Mouse (Mus musculus) lung, postnatal 10 days (tissue): ENCODE results near the gene Rab40c.

Source experiments
- DNase-seq: peaks from one replicate; pipeline ENCODE4 v3.0.0; 2021

The Rab40c gene

GRCm38 (mm10) chr17:25895415-25895814 lies 24.1 kb downstream of the Rab40c start:
- no peak for DNase-seq

- DNase-seq: peak; percentile 81
Observed at GRCm38 (mm10) chr17:25893975-25894617, 25.4 kb downstream of the Rab40c start.

- no peak for DNase-seq
Observed at GRCm38 (mm10) chr17:25888837-25889236, 30.7 kb downstream of the Rab40c start.

GRCm38 (mm10) chr17:25887467-25887866 lies 32.1 kb downstream of the Rab40c start:
- DNase-seq: peak; percentile 68

- DNase-seq: no peak
Observed at GRCm38 (mm10) chr17:25886806-25887205, 32.7 kb downstream of the Rab40c start.

- no peak for DNase-seq
Observed at GRCm38 (mm10) chr17:25885636-25886035, 33.9 kb downstream of the Rab40c start.

GRCm38 (mm10) chr17:25883824-25884223 lies 35.7 kb downstream of the Rab40c start:
- no peak for DNase-seq

- no peak for DNase-seq
Observed at GRCm38 (mm10) chr17:25883268-25883667, 36.3 kb downstream of the Rab40c start.

GRCm38 (mm10) chr17:25882306-25882705 lies 37.2 kb downstream of the Rab40c start:
- no peak for DNase-seq

- no peak for DNase-seq
Observed at GRCm38 (mm10) chr17:25881691-25882090, 37.8 kb downstream of the Rab40c start.

GRCm38 (mm10) chr17:25880913-25881641 lies 38.5 kb downstream of the Rab40c start:
- no peak for DNase-seq

GRCm38 (mm10) chr17:25880196-25880910 lies 39.2 kb downstream of the Rab40c start, which contains the start of gene Wfikkn1:
Gene Wfikkn1 (minus strand): TSS chr17:25880858.
- no peak for DNase-seq

- DNase-seq: no peak
Observed at GRCm38 (mm10) chr17:25879750-25880149, 39.8 kb downstream of the Rab40c start.

GRCm38 (mm10) chr17:25879261-25879660 lies 40.3 kb downstream of the Rab40c start:
- peak; percentile 57 for DNase-seq

- DNase-seq: no peak
Observed at GRCm38 (mm10) chr17:25878611-25879180, 40.8 kb downstream of the Rab40c start.

- no peak for DNase-seq
Observed at GRCm38 (mm10) chr17:25877741-25878610, 41.6 kb downstream of the Rab40c start.

- DNase-seq: no peak
Observed at GRCm38 (mm10) chr17:25877025-25877424, 42.5 kb downstream of the Rab40c start.

GRCm38 (mm10) chr17:25876347-25876915 lies 43.1 kb downstream of the Rab40c start:
- no peak for DNase-seq

- peak; percentile 92 for DNase-seq
Observed at GRCm38 (mm10) chr17:25875171-25876136, 44.1 kb downstream of the Rab40c start.

- DNase-seq: peak; percentile 94
Observed at GRCm38 (mm10) chr17:25874721-25875170, 44.8 kb downstream of the Rab40c start, which contains the start of gene Mettl26. Gene Mettl26 (plus strand): TSS chr17:25875074.
